Mouse (Mus musculus) heart, embryonic 15.5 days (tissue): ENCODE data around the gene Ostc. TPM values are rescaled to one million over a fixed set of nuclear protein-coding genes. Genes with fewer than 3 reads are reported as not detected.

ENCODE experiments used
- ATAC-seq: fragments of 200-750 bp; cut with Nextera tagmentation; replicated peaks from 2 replicates; pipeline ENCODE4 v1.8.0; 2017; ENCODE audit warnings: low read depth, moderate TSS enrichment; ENCODE audit not compliant: insufficient number of reproducible peaks, insufficient read depth, low FRiP score
- H3K27ac ChIP-seq: fragments of 300-500 bp; sonication (generic); 2 replicates; pipeline ENCODE4 v1.5.1; 2015; ENCODE audit warnings: mild to moderate bottlenecking, inconsistent platforms
- H3K27me3 ChIP-seq: fragments of 300-500 bp; sonication (generic); 2 replicates; pipeline ENCODE4 v1.6.1; 2015; ENCODE audit warnings: inconsistent platforms
- H3K36me3 ChIP-seq: fragments of 300-500 bp; sonication (generic); 2 replicates; pipeline ENCODE4 v1.6.1; 2015; ENCODE audit warnings: mild to moderate bottlenecking, inconsistent platforms
- H3K4me1 ChIP-seq: fragments of 300-500 bp; sonication (generic); replicated peaks from 2 replicates; pipeline ENCODE4 v1.6.1; 2015; ENCODE audit warnings: inconsistent platforms
- H3K4me2 ChIP-seq: fragments of 300-500 bp; sonication (generic); 2 replicates; pipeline ENCODE4 v1.6.1; 2015; ENCODE audit warnings: inconsistent platforms, mild to moderate bottlenecking, moderate library complexity
- H3K4me3 ChIP-seq: fragments of 300-500 bp; sonication (generic); 2 replicates; pipeline ENCODE4 v1.5.1; 2015; ENCODE audit warnings: mild to moderate bottlenecking, inconsistent platforms
- H3K9ac ChIP-seq: fragments of 300-500 bp; sonication (generic); 2 replicates; pipeline ENCODE4 v1.6.1; 2015; ENCODE audit warnings: mild to moderate bottlenecking, inconsistent platforms
- H3K9me3 ChIP-seq: fragments of 300-500 bp; sonication (generic); replicated peaks from 2 replicates; pipeline ENCODE4 v1.6.1; 2016; ENCODE audit warnings: inconsistent platforms
- WGBS: fragments of 180-500 bp; shearing (Covaris S2); methylation state at CpG from one replicate; pipeline ENCODE4 v1.1.7; 2015; ENCODE audit warnings: mixed read lengths; 5-methylcytosine and 5-hydroxymethylcytosine counted together
- polyA plus RNA-seq: library from polyadenylated mRNA; unstranded; fragments of >200 nt; fragmentation: Nextera tagmentation; extraction: Ambion mirVana; gene quantifications from 2 replicates; pipeline ENCODE4 v1.2.1, GENCODE M21; 2015

The Ostc gene
- polyA plus RNA-seq, 1 experiment from 2014 or later, result 200 TPM

DNA sequence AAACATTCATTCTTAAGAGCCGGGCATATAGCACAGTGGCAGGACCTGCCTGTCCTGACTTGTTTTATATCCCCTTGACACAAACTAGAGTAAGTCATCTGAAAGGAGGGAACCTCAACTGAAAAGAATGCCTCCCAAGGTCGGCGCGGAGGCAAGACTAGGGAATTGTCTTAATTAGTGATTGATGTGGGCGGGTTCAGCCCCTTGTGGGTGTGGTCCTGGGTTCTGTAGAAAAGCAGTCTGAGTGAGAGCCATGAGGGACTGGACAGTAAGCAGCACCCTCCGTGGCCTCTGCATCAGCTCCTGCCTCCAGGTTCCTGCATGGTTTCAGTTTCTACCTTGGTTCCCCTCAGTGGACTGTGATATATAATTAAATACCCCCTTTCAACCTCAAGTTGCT, 7.0 kb downstream of the Ostc start:
- Histone ChIP-seq H3K27ac (no peak overlapping the region), H3K9ac (no peak overlapping the region), H3K4me3 (no peak overlapping the region), H3K9me3 (no peaks in the 10 kb centered on the region), H3K36me3 (peaks cover 46% of the 10 kb centered on the region), H3K4me2 (no peak overlapping the region), H3K4me1 (peaks cover 1% of the 10 kb centered on the region; the same call in 1 of the 2 replicates), H3K27me3 (no peaks in the 10 kb centered on the region)
- WGBS, result 80% methylated on average over 6 of the region's 6 CpGs
- no peak for ATAC-seq

DNA sequence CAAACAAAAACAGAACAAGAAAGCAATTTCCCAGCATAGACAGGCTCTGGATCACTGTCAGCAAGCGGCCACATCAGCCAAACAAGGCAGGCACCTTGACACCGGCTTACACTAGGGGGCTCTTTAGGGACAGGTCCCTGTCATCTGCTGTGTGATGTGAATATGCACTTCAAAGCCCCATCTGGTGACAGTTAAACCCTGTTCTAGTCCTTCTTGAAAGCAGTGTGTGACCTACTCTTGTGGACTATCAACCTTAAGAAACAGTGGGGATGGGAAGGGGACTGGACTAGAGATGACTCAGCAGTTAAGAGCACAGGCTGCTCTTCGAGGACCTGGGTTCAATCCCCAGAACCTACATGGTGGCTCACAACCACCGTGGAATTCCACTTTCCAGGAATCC, 11.6 kb downstream of the Ostc start:
- 66% methylated on average over 4 of the region's 4 CpGs for WGBS
- Histone ChIP-seq H3K9me3 (no peaks in the 10 kb centered on the region), H3K27ac (no peak overlapping the region), H3K4me2 (no peak overlapping the region), H3K9ac (no peak overlapping the region), H3K27me3 (no peaks in the 10 kb centered on the region), H3K4me3 (no peak overlapping the region), H3K36me3 (peaks cover 37% of the 10 kb centered on the region), H3K4me1 (no peaks in the 10 kb centered on the region)
- no peak for ATAC-seq

DNA sequence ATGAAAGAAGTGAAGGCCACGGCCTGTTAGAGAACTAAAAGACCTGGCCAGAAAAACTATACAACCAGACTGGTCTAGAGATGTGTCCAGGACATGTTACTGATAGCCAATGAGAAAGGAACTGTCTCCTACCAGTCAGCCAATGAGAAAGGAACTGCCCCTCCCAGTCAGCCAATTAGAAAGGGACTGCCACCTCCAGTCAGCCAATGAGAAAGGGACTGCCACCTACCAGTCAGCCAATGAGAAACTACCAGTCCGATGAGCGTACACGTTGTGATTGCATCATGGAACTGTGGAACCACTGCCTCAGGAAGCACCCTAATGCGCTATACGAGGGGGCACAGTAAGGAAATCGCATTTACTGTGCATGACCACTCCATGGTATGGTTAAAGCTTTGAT, 14.5 kb downstream of the Ostc start:
- no peak overlapping the region for H3K9ac ChIP-seq
- H3K4me1 ChIP-seq, result peaks cover 12% of the 10 kb centered on the region
- H3K4me3 ChIP-seq, result no peak overlapping the region
- H3K27ac ChIP-seq, result no peak overlapping the region
- H3K36me3 ChIP-seq, result peaks cover 16% of the 10 kb centered on the region; the same call in 1 of the 2 replicates
- H3K27me3 ChIP-seq, result no peaks in the 10 kb centered on the region
- H3K9me3 ChIP-seq, result no peaks in the 10 kb centered on the region
- H3K4me2 ChIP-seq, result no peak overlapping the region
- WGBS, result 87% methylated on average over 7 of the region's 7 CpGs
- ATAC-seq, result no peak

DNA sequence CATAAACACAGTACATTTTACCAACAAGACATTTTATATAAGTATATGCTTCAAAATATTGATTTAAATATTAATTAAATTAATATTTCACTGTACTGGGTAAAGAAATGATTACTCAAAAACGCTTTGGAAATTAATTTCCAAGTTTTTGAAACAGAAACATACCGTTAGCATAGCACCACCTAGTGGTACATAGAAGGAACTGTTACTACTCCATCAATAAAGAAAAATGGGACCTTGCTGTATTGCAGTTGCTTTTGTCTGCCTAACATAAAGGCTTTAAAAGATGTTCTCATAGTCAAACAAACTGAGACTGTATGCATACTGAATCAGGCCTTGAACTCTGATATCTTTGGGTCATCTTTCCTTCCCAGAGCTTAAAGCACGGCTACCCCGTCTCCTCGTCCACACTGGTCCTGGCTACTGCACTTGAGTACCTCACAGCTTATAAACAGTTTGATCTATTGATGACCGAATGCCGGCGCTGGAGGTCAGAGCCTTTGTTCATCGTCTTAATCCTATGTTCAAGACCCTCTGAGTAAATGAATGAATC, 15.1 kb downstream of the Ostc start:
- Histone ChIP-seq H3K27ac (no peak overlapping the region), H3K27me3 (no peaks in the 10 kb centered on the region), H3K36me3 (peaks cover 11% of the 10 kb centered on the region; the same call in 1 of the 2 replicates), H3K9me3 (no peaks in the 10 kb centered on the region), H3K4me2 (no peak overlapping the region), H3K9ac (no peak overlapping the region), H3K4me3 (no peak overlapping the region), H3K4me1 (peaks cover 12% of the 10 kb centered on the region)
- ATAC-seq, result no peak
- 63% methylated on average over 9 of the region's 9 CpGs for whole genome bisulfite sequencing

DNA sequence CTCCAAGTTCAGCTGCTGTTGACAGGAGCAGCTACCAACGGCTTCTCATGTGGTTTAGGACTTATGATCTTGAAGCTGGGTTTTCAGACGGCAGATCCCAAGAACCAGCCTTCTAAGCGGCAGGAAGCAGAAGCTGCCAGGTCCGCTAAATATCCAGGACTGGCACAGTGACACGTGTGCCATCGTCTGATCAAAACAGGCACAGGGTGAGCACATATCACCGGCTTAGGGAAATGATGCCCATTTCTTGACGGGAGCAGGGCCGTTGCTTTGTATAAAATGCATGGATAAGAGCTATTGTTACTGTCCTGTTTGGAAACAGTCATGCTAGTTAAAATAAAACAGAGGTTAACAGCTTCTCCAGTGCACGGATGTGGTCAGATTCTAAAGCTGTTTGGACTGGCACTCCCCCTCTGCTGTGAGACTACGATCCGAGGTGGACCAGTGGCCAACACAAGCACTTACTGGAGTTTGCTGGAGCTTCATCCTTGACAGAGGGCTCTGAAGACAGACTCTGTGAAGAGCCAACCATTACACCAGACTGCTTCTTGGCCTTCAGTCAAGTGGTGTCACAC, 17.6 kb downstream of the Ostc start:
- Histone ChIP-seq H3K27me3 (no peaks in the 10 kb centered on the region), H3K4me1 (peaks cover 12% of the 10 kb centered on the region), H3K27ac (peak overlapping the region; percentile 83), H3K4me3 (peak overlapping the region; percentile 51), H3K9ac (peak overlapping the region; percentile 56), H3K9me3 (no peaks in the 10 kb centered on the region; the same call in 1 of the 2 replicates), H3K4me2 (peak overlapping the region; percentile 89), H3K36me3 (peaks cover 9% of the 10 kb centered on the region; the same call in 1 of the 2 replicates)
- 0 out of 2 replicates have a peak, but pooled peaks have one; percentile 20 for ATAC-seq
- WGBS, result 21% methylated on average over 12 of the region's 12 CpGs

DNA sequence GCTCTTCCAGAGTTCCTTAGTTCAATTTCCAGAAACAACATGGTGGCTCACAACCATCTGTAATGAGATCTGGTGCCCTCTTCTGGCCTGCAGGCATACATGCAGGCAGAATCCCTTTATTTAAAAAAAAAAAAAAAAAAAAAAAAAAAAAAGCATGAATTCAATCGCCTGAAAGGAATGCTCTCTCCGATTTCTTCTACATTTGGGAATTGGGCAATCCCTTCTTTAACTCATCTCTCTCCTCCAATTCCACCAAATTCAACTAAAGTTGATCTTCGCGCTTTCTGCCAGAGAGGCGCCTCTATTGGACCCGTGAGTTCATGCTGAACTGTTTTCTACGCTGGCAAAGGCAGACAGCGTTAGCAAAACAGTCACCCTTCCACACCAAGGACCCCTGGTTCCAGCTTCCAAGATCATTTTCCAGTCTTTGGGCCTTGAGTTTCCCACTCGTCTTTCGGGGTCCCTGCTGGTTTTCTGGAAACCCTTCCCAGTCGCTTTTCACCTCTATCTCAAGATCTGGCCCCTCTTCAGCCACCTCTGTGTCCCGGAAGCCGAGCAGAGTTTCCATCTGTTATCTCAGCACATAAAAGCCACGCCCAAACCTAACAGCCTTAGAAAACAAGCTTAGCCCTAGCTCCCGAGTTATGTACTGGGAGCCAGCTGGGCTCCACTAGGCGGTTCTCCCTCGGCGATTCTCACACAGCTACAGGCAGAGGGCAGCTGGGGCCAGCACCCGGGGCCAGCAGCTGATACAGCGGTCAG, 18.2 kb downstream of the Ostc start:
- Histone ChIP-seq H3K27me3 (no peaks in the 10 kb centered on the region), H3K4me2 (peak overlapping the region; percentile 89), H3K4me3 (peak overlapping the region; percentile 51), H3K9me3 (no peaks in the 10 kb centered on the region; the same call in 1 of the 2 replicates), H3K27ac (peak overlapping the region; percentile 83), H3K36me3 (peaks cover 9% of the 10 kb centered on the region; the same call in 1 of the 2 replicates), H3K9ac (peak overlapping the region; percentile 56), H3K4me1 (peaks cover 12% of the 10 kb centered on the region)
- peak; percentile 81 for ATAC-seq
- 7% methylated on average over 20 of the region's 20 CpGs for WGBS

DNA sequence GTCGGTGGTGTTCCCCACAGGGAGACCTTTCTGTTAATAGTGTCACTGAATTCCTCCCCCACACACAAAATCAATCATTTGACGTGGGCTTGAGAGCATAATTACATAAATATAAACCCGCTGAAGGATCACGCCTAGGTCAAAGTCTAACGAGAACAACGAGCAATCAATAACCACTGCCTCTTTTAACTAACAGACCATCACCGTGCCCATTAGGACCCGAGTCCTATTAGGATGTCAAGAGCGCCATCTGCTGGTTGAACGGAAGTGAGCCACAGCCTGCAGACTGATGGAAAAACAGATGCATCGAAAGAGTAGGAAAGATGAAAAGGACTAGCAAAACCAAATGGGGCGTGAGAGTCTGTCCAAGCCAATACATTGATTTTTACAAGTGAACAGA, 19.6 kb downstream of the Ostc start:
- H3K27me3 ChIP-seq, result no peaks in the 10 kb centered on the region
- WGBS, result 26% methylated on average over 12 of the region's 12 CpGs
- peaks cover 12% of the 10 kb centered on the region for H3K4me1 ChIP-seq
- no peak overlapping the region for H3K27ac ChIP-seq
- no peak for ATAC-seq
- no peaks in the 10 kb centered on the region for H3K36me3 ChIP-seq
- no peak overlapping the region for H3K9ac ChIP-seq
- no peaks in the 10 kb centered on the region; the same call in 1 of the 2 replicates for H3K9me3 ChIP-seq
- no peak overlapping the region for H3K4me3 ChIP-seq
- no peak overlapping the region for H3K4me2 ChIP-seq

DNA sequence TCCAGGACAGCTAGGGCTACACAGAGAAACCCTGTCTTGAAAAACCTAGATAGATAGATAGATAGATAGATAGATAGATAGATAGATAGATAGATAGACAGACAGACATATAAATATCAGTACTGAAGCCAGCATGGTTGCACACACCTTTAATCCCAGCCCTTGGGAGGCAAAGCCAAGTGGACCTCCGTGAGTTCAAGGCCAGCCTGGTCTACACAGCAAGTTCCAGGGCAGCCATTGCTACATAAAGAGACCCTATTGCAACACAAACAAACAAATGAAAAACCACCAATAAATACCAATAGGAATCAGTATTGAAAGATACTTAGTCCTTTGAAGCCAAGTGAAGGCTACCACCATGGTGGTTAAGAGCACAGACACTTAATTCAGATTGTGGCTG, 22.2 kb downstream of the Ostc start:
- no peak overlapping the region for H3K4me2 ChIP-seq
- no peaks in the 10 kb centered on the region for H3K27me3 ChIP-seq
- no peak overlapping the region for H3K4me3 ChIP-seq
- ATAC-seq, result no peak
- H3K9ac ChIP-seq, result no peak overlapping the region
- H3K27ac ChIP-seq, result no peak overlapping the region
- H3K4me1 ChIP-seq, result peaks cover 11% of the 10 kb centered on the region
- H3K9me3 ChIP-seq, result no peaks in the 10 kb centered on the region; the same call in 1 of the 2 replicates
- no peaks in the 10 kb centered on the region for H3K36me3 ChIP-seq
- WGBS, result 92% methylated on average over 1 of the region's 1 CpGs

DNA sequence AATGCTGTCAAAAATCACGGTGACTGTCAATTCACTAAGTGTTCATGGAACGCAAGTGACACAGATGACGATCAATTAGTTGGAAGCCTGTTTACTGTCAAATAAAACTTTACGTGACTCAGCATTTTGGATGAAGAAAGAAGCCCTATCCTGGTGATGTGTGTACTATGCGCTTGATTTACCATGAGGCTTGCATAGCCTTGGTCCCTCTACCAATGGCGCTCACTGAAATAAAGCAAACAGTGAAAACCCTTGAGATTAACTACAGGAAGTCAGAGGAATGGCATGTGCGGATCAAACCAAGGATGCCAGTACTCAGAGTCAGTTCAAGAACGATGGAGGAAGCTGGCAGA, 24.3 kb downstream of the Ostc start:
- Histone ChIP-seq H3K27ac (no peak overlapping the region), H3K4me3 (no peak overlapping the region), H3K9ac (no peak overlapping the region), H3K9me3 (no peaks in the 10 kb centered on the region; the same call in 1 of the 2 replicates), H3K27me3 (no peaks in the 10 kb centered on the region), H3K4me2 (no peak overlapping the region), H3K4me1 (no peaks in the 10 kb centered on the region), H3K36me3 (no peaks in the 10 kb centered on the region)
- no peak for ATAC-seq
- WGBS, result 83% methylated on average over 8 of the region's 8 CpGs

DNA sequence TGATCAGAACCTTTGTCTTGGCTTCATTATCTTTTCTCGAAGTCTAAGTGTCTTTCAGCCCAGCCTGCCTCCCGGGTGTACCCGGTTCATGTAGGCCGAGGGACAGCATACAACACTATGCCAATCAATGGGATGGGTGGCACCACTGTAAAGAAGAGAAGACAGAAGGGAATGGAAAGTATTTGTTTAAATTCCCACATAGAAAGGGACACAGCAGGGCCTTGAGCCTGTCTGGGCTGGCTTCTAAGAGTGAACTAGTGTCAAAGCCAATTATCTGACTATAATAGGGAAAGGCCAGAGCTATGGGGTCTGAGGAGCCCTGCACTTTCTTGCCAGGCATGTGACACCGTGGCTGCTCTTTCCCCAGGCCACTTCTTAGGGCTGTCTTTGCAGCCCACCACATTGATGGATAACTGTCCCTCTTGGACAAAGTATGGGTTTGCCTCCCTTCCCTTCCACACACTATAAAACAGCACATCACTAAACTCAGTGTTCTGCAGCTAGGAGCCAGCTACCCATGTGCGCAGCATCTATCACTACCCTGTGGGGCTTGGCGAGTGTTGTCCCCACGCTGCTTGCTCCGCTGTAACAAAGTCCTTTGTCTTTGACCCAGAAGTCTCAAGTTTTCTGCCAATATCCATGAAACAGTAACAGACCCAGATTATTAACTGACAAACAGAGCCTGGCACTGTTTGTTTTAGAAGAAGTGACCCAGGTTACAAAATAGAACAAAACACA, 24.8 kb downstream of the Ostc start:
- H3K4me1 ChIP-seq, result no peaks in the 10 kb centered on the region
- H3K9ac ChIP-seq, result no peak overlapping the region
- no peak for ATAC-seq
- H3K4me3 ChIP-seq, result no peak overlapping the region
- H3K27me3 ChIP-seq, result no peaks in the 10 kb centered on the region
- no peaks in the 10 kb centered on the region; the same call in 1 of the 2 replicates for H3K9me3 ChIP-seq
- no peak overlapping the region for H3K27ac ChIP-seq
- H3K36me3 ChIP-seq, result no peaks in the 10 kb centered on the region
- 85% methylated on average over 9 of the region's 9 CpGs for WGBS
- H3K4me2 ChIP-seq, result no peak overlapping the region

DNA sequence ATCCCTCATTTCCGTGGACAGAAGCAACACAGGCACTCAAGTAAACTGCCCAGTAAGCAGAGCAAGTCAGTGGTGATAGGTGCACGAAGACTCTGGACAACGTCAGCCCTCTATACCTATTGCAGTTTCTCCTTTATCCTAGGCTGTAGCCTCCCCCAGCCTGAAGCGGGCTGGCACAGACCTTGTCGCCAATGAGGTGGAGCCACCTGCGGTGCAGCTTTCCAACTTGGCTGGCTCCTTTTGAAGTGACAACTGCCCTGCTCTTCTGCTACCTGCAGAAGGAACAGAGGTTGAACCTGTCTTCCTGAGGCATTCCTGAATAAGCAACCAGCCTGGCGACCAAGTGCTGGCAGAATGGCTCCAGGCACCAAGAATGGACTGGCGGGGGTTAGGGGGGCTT, 25.4 kb downstream of the Ostc start:
- Histone ChIP-seq H3K4me1 (no peaks in the 10 kb centered on the region), H3K4me3 (no peak overlapping the region), H3K9ac (no peak overlapping the region), H3K27ac (no peak overlapping the region), H3K27me3 (no peaks in the 10 kb centered on the region), H3K36me3 (no peaks in the 10 kb centered on the region), H3K9me3 (no peaks in the 10 kb centered on the region; the same call in 1 of the 2 replicates), H3K4me2 (no peak overlapping the region)
- 71% methylated on average over 8 of the region's 8 CpGs for WGBS
- no peak for ATAC-seq
